Mouse (Mus musculus) limb, embryonic 15.5 days (tissue): ENCODE results near the gene Kat6b. TPM values are rescaled to one million over a fixed set of nuclear protein-coding genes. Genes with fewer than 3 reads are reported as not detected.
A peak's percentile ranks its signal among the peaks of the same experiment; 100 is the strongest.

Experiments
- ATAC-seq: fragments of 200-750 bp; cut with Nextera tagmentation; 2 replicates; pipeline ENCODE4 v1.8.0; 2017; ENCODE audit warnings: low read depth, moderate TSS enrichment; ENCODE audit not compliant: insufficient number of reproducible peaks, low FRiP score, low TSS enrichment
- H3K27ac ChIP-seq: fragments of 300-500 bp; sonication (generic); 2 replicates; pipeline ENCODE4 v1.5.1; 2015; ENCODE audit warnings: moderate library complexity, mild to moderate bottlenecking, inconsistent platforms
- H3K27me3 ChIP-seq: fragments of 300-500 bp; sonication (generic); 2 replicates; pipeline ENCODE4 v1.6.1; 2015; ENCODE audit warnings: inconsistent platforms
- H3K36me3 ChIP-seq: fragments of 300-500 bp; sonication (generic); 2 replicates; pipeline ENCODE4 v1.6.1; 2015; ENCODE audit warnings: inconsistent platforms
- H3K4me1 ChIP-seq: fragments of 300-500 bp; sonication (generic); 2 replicates; pipeline ENCODE4 v1.6.1; 2015; ENCODE audit warnings: inconsistent platforms
- H3K4me2 ChIP-seq: fragments of 300-500 bp; sonication (generic); 2 replicates; pipeline ENCODE4 v1.6.1; 2015; ENCODE audit warnings: mild to moderate bottlenecking, inconsistent platforms
- H3K4me3 ChIP-seq: fragments of 300-500 bp; sonication (generic); 2 replicates; pipeline ENCODE4 v1.5.1; 2015; ENCODE audit warnings: mild to moderate bottlenecking, inconsistent platforms
- H3K9ac ChIP-seq: fragments of 300-500 bp; sonication (generic); 2 replicates; pipeline ENCODE4 v1.6.1; 2015; ENCODE audit warnings: inconsistent platforms
- H3K9me3 ChIP-seq: fragments of 300-500 bp; sonication (generic); 2 replicates; pipeline ENCODE4 v1.6.1; 2016; ENCODE audit warnings: inconsistent platforms
- WGBS: fragments of 180-500 bp; shearing (Covaris S2); methylation state at CpG from one replicate; pipeline ENCODE4 v1.1.7; 2015; 5-methylcytosine and 5-hydroxymethylcytosine counted together
- polyA plus RNA-seq: library from polyadenylated mRNA; unstranded; fragments of >200 nt; fragmentation: Nextera tagmentation; extraction: Ambion mirVana; gene quantifications from 2 replicates; pipeline ENCODE4 v1.2.1, GENCODE M21; 2015

Gene Kat6b
- polyA plus RNA-seq, 1 experiment from 2014 or later: 22.9 TPM

DNA sequence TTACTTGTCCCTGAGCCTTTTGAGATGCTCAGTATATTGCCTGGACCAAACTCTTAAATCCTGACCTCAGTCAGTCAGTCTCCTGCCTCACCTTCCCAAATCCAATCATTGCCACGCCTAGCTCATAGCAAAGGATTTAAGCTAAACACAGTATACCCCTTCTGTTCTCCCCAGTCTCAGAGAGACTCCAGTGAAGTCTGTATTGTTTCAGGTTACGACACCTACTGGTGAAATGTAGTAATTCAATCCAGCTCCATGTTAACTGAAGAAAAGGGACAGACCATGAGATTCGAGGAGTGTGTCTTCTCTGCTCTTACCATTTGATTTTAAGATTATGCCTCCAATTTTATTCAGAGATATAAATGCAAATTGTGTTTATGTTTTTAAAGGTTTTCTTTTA is 129.0 kb downstream of the Kat6b start:
- 10% methylated on average over 3 of the region's 3 CpGs for WGBS
- Histone ChIP-seq H3K9me3 (no peaks in the 10 kb centered on the region), H3K4me3 (no peak overlapping the region), H3K4me1 (peaks cover 18% of the 10 kb centered on the region; the same call in 1 of the 2 replicates), H3K36me3 (no peaks in the 10 kb centered on the region), H3K9ac (no peak overlapping the region), H3K4me2 (no peak overlapping the region), H3K27ac (no peak overlapping the region), H3K27me3 (no peaks in the 10 kb centered on the region)
- ATAC-seq: no peak

DNA sequence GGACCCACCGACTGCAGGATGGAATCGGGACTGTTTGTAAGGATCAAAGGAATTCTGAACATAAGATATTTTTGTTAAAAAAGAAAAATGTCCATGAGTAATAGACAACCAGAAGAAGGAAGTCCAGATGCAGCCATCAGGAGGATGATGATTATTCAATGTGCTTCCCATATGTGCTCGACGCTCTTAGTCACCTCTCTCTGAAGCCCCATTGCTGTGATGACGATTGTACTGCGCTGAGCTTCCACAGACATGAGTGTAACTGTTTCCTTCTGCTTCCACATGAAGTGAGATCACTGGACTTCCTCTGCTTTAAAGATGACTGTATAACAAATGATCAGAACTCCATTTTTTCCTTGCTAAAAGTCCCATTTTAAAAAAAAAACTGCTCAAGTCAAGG is 131.8 kb downstream of the Kat6b start:
- Histone ChIP-seq H3K4me3 (no peak overlapping the region), H3K27me3 (no peaks in the 10 kb centered on the region), H3K9me3 (no peaks in the 10 kb centered on the region), H3K9ac (no peak overlapping the region), H3K36me3 (no peaks in the 10 kb centered on the region), H3K27ac (peak overlapping the region; percentile 47), H3K4me1 (peaks cover 32% of the 10 kb centered on the region), H3K4me2 (no peak overlapping the region)
- no peak for ATAC-seq
- 53% methylated on average over 6 of the region's 6 CpGs for WGBS

DNA sequence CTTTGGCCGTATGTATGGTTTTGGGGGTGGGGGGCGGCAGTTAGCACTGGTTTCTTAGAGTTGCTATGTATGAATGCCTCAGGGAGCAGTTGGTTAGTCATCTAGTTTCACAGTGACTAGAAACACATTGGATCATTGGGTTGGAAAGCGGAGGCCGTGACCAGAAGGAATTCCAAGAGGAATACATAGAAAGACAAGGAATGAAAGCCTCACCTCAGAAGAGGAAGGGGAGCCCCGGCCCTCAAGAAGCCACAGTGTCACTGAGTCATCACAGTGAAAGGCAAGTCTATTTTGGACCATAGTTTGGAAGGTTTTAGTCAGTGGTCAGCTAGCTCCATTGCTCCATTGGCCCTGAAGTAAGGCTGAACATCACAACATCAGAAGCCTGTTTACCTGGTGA is 132.9 kb downstream of the Kat6b start:
- 75% methylated on average over 5 of the region's 5 CpGs for WGBS
- peaks cover 29% of the 10 kb centered on the region for H3K4me1 ChIP-seq
- ATAC-seq: no peak

DNA sequence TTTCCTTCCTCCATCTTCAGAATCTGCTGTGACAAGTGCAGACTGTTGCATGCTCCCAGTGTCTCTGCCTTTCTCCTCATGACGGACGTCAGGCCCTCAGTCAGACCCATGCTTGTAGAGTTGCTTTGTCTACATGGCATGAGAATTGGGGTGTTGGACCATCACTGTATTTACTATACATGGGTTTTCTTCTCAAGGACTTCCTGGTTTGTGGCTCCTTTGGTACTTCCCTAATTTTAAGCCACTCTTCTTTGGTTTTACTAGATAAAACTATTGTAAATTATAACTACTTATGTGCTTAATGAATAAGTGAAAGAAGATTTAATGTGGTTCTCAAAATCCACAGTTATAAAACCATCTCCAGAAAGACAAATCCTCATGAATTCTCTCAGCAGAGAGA is 134.6 kb downstream of the Kat6b start:
- no peak for ATAC-seq
- no peak overlapping the region for H3K4me3 ChIP-seq
- H3K27me3 ChIP-seq: no peaks in the 10 kb centered on the region
- peaks cover 10% of the 10 kb centered on the region for H3K36me3 ChIP-seq
- H3K4me2 ChIP-seq: no peak overlapping the region
- no peak overlapping the region for H3K27ac ChIP-seq
- no peaks in the 10 kb centered on the region for H3K9me3 ChIP-seq
- H3K4me1 ChIP-seq: peaks cover 29% of the 10 kb centered on the region
- no peak overlapping the region for H3K9ac ChIP-seq
- WGBS: 84% methylated on average over 2 of the region's 2 CpGs

More for the DNA sequence above, 132.9 kb downstream of the Kat6b start:
- no peak overlapping the region for H3K4me3 ChIP-seq
- H3K9me3 ChIP-seq: no peaks in the 10 kb centered on the region
- no peak overlapping the region for H3K9ac ChIP-seq
- no peaks in the 10 kb centered on the region for H3K27me3 ChIP-seq
- H3K27ac ChIP-seq: peak overlapping the region; percentile 43; the same call in 1 of the 2 replicates
- H3K36me3 ChIP-seq: peaks cover 6% of the 10 kb centered on the region
- no peak overlapping the region for H3K4me2 ChIP-seq

DNA sequence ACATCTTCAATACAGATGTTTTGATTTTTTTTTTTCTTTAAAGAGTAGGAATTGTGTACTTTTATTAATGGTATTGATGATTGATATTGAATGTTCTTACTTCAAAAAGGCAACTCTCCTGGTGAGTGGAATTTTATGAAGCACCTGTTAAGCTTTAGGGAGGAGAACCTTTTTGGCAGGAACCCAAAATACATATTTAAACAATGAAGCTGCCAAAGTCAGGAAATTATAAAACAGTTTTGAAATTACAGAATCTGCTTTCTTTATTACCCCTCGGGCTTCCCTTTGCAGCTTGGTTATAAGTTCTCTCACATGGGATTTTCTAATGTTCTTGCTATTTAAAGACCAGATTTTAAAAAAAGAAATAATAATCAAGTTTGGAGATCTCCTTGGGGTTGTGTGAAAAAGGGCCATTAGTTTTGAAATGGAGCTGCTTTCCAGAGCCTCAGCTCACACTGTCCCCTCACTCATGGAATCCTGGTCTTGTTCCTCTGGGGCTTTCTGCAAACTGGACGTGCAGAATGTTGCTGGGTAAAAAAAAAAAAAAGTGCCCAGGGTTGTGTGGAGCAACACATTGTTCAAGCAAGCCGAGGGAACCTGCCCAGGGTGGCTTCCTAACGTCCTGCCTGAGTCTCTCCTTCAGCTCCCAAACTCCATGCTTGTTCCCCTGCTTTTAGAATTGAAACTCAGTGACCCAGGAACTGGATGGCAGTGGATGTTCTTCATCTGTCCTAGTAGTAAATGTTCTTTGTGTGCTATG is 136.2 kb downstream of the Kat6b start:
- H3K9me3 ChIP-seq: no peaks in the 10 kb centered on the region
- 13% methylated on average over 4 of the region's 4 CpGs for WGBS
- H3K4me3 ChIP-seq: no peak overlapping the region
- peaks cover 10% of the 10 kb centered on the region for H3K36me3 ChIP-seq
- ATAC-seq: no peak
- no peak overlapping the region for H3K9ac ChIP-seq
- H3K4me1 ChIP-seq: peaks cover 29% of the 10 kb centered on the region
- peak overlapping the region; percentile 62 for H3K27ac ChIP-seq
- no peaks in the 10 kb centered on the region for H3K27me3 ChIP-seq
- no peak overlapping the region for H3K4me2 ChIP-seq

DNA sequence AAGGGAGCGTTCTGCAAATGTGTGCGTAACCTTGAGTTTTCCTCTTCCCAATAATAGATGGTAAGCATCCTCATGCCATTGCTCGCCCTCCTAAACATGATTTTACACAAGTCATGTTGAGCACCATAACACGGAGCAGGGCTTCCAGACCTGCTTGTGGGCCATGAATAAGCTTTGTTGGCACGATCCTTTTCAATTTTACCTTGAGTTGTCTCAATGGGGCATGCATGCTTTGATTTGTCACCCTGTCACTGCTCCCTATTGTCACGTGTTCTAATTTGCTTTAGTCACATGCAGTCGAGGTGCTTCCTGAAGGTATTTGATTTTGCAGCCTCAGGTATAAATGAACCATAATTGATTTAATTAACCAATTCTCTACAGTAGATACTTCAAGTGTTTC is 138.7 kb downstream of the Kat6b start:
- Histone ChIP-seq H3K4me2 (no peak overlapping the region), H3K36me3 (peaks cover 20% of the 10 kb centered on the region), H3K9me3 (no peaks in the 10 kb centered on the region), H3K27me3 (no peaks in the 10 kb centered on the region), H3K4me1 (peaks cover 21% of the 10 kb centered on the region), H3K4me3 (no peak overlapping the region), H3K27ac (no peak overlapping the region), H3K9ac (no peak overlapping the region)
- no peak for ATAC-seq
- WGBS: 93% methylated on average over 7 of the region's 7 CpGs

DNA sequence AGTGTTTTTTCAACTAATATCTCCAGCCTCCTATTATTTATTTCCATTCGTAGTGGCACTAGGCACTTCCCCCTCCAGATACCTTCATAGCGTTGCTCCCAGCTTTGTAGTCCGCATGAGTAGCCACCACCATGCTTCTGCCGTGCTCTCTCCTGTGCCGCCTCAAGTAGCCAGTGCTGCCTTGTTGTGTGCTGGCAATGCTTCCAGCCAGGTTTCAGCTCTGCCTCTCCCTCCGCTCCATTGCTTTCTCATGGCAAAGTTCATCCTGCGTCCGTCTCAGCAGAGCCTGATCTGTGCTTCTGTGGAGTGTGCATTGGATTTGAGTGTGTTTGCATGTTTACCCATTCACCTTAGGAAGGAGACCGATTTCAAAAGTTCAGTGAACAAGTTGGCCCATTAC is 144.7 kb downstream of the Kat6b start:
- H3K27ac ChIP-seq: no peak overlapping the region
- H3K4me2 ChIP-seq: no peak overlapping the region
- H3K27me3 ChIP-seq: no peaks in the 10 kb centered on the region
- peaks cover 51% of the 10 kb centered on the region for H3K36me3 ChIP-seq
- H3K9ac ChIP-seq: no peak overlapping the region
- H3K4me3 ChIP-seq: no peak overlapping the region
- ATAC-seq: no peak
- H3K4me1 ChIP-seq: peaks cover 4% of the 10 kb centered on the region; the same call in 1 of the 2 replicates
- WGBS: 97% methylated on average over 9 of the region's 9 CpGs
- H3K9me3 ChIP-seq: no peaks in the 10 kb centered on the region

DNA sequence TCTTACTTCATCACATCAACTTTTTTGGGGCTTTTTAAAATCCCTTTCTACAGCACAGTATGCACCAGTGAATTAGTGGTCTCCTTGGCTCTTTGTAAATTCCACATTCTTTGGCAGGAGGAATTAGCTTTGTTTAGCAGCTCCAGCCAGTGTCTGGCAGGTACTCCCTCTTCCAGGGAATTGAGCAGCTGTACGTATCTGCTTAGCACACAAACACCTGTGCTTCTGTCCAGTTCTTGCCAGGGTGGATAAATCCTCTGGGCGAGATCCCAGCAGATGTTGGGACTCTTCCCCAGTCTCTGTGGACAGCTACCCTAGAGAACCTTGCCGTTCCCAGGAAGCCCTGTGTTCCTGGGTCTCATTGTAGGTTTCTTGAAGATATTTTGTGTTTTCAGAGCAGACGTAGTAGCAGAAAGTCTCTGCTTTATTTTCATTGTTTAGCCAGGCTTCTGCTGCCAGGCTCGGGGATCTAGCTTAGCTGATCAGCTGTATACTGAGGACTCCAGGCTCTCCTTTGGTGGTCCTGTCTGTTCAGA is 150.5 kb downstream of the Kat6b start:
- no peak for ATAC-seq
- WGBS: 52% methylated on average over 5 of the region's 5 CpGs
- Histone ChIP-seq H3K4me1 (peaks cover 10% of the 10 kb centered on the region), H3K27me3 (no peaks in the 10 kb centered on the region), H3K4me2 (no peak overlapping the region), H3K4me3 (no peak overlapping the region), H3K9me3 (no peaks in the 10 kb centered on the region), H3K9ac (no peak overlapping the region), H3K27ac (peak overlapping the region; percentile 12; the same call in 1 of the 2 replicates), H3K36me3 (peaks cover 50% of the 10 kb centered on the region)

DNA sequence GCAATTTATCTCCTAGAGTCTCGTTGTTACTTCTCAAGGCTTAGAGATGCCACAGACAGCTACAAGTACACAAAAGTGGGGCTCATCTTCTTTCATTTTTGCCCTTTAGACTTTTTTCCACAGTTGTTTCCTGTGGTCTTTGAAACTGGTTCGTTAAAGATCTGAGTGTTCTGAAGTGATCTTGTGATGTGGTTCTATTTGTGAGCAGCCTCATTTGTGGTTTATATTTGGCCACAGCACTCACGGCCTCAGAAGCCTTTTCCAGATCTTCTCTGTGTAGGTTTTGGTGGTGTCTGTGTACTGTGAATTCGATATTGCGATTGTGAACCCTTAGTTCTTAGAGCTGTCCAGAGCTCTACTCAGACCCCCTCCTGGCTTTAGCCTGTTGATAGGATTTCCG is 155.3 kb downstream of the Kat6b start:
- Histone ChIP-seq H3K4me3 (no peak overlapping the region), H3K36me3 (peaks cover 43% of the 10 kb centered on the region), H3K27me3 (no peaks in the 10 kb centered on the region), H3K9ac (no peak overlapping the region), H3K4me2 (no peak overlapping the region), H3K9me3 (no peaks in the 10 kb centered on the region), H3K27ac (no peak overlapping the region), H3K4me1 (peaks cover 10% of the 10 kb centered on the region)
- WGBS: 70% methylated on average over 6 of the region's 6 CpGs
- ATAC-seq: no peak

DNA sequence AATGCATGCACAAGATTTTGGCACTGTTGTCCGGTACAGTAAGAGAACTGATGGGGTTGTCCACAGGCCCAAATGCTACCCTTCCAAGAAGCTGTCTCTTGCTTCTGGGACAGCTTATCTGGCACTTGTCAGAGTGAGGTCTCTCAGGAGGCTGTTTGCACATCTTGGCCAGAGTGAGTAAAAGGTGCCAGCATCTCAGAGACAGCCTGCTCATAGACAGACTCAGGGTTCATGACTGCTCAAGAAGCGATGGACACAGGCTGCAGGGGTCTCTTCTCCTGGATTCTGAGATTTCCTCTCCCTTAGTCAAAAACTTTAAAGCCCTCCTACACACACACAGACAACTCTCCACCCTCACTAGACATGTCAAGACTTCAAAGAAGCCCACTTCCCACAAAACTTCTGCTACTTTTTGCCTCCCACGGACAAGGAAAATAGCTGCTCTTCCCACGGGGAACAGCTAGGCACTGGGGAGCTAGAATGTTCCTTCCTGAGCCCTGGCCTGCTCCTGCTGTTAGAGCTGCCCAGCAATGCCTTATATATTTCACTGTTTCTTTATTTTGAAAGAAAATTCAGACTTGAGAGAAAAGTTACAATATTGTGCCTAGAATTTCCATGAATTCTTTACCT is 159.7 kb downstream of the Kat6b start:
- Histone ChIP-seq H3K9ac (no peak overlapping the region), H3K4me1 (no peaks in the 10 kb centered on the region), H3K4me3 (no peak overlapping the region), H3K36me3 (peaks cover 44% of the 10 kb centered on the region), H3K27me3 (no peaks in the 10 kb centered on the region), H3K9me3 (no peaks in the 10 kb centered on the region), H3K27ac (no peak overlapping the region), H3K4me2 (no peak overlapping the region)
- WGBS: 73% methylated on average over 4 of the region's 4 CpGs
- ATAC-seq: no peak

DNA sequence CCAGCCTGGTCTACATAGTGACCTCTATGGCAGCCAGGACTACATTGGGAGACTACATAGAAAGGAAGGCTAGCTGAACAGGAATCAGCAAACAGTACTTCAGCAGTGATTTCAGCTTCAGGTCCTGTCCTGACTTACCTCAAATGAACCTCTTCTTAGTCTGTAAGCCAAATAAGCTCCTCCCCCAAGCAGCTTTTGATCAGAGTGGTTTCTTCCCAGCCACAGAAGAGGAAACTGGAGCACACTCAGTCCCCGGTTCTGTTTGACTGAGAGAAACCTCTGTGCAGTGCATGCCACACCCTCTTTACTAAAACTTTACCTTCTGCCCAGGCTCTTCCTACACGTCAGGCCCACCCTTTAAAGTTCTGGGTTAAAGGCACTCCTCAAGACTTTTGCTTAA is 172.6 kb downstream of the Kat6b start:
- Histone ChIP-seq H3K27ac (no peak overlapping the region), H3K9ac (no peak overlapping the region), H3K9me3 (no peaks in the 10 kb centered on the region), H3K36me3 (peaks cover 16% of the 10 kb centered on the region; the same call in 1 of the 2 replicates), H3K4me1 (peaks cover 12% of the 10 kb centered on the region), H3K4me3 (no peak overlapping the region), H3K27me3 (no peaks in the 10 kb centered on the region), H3K4me2 (no peak overlapping the region)
- WGBS: 60% methylated on average over 2 of the region's 2 CpGs
- ATAC-seq: no peak

DNA sequence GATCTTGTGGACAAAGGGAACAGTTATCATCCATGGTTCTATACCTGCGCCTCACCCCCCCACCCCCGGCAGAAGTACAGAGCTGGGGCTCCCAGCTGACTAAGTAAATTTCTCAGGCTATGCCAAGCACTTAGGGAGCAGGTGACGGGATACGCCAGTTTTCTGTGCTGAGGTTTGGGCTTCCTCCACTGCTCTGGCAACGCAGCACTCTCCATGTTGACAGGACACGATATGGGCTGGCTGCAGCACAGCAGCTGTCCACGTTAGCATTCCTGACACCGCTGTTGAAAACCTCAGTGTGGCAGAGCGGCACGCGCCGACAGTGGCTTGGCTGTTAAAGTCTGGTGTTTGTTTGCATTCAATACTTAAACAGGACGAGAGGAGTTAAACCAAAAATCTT is 177.9 kb downstream of the Kat6b start:
- Histone ChIP-seq H3K9ac (no peak overlapping the region), H3K4me2 (no peak overlapping the region), H3K4me1 (peaks cover 24% of the 10 kb centered on the region), H3K36me3 (peaks cover 48% of the 10 kb centered on the region), H3K9me3 (no peaks in the 10 kb centered on the region), H3K27ac (0 out of 2 replicates have a peak overlapping the region, but pooled peaks have one; percentile 33), H3K4me3 (no peak overlapping the region), H3K27me3 (no peaks in the 10 kb centered on the region)
- WGBS: 59% methylated on average over 13 of the region's 13 CpGs
- no peak; the same call in 1 of the 2 replicates for ATAC-seq
